Mouse (Mus musculus) kidney, adult 2 months (tissue): ENCODE data around the gene Kcnq1. TPM values are rescaled to one million over a fixed set of nuclear protein-coding genes. Genes with fewer than 3 reads are reported as not detected.
A peak's percentile ranks its signal among the peaks of the same experiment; 100 is the strongest.

Experiments
- DNase-seq: peaks from one replicate; pipeline ENCODE4 v3.0.0; 2021
- H3K27ac ChIP-seq: fragments of 200-500 bp; 2 replicates; pipeline ENCODE4 v1.5.1; 2012; ENCODE audit warnings: low read depth, low read length, control low read depth, inconsistent platforms; ENCODE audit not compliant: insufficient read depth
- H3K27me3 ChIP-seq: fragments of 200-500 bp; replicated peaks from 2 replicates; pipeline ENCODE4 v1.6.1; 2012; ENCODE audit warnings: mild to moderate bottlenecking, moderate library complexity, low read length, inconsistent platforms; ENCODE audit not compliant: control insufficient read depth, insufficient read depth
- H3K36me3 ChIP-seq: fragments of 200-500 bp; 2 replicates; pipeline ENCODE4 v1.6.1; 2012; ENCODE audit warnings: mild to moderate bottlenecking, moderate library complexity, low read length, inconsistent platforms; ENCODE audit not compliant: control insufficient read depth, insufficient read depth
- H3K4me1 ChIP-seq: fragments of 200-500 bp; 2 replicates; pipeline ENCODE4 v1.6.1; 2011; ENCODE audit warnings: low read length; ENCODE audit not compliant: control insufficient read depth, insufficient read depth
- H3K4me3 ChIP-seq: fragments of 200-500 bp; 2 replicates; pipeline ENCODE4 v1.5.1; 2011; ENCODE audit warnings: mild to moderate bottlenecking, low read depth, low read length, control low read depth; ENCODE audit not compliant: insufficient read depth
- CTCF ChIP-seq: fragments of 200-500 bp; conservative IDR thresholded peaks from 2 replicates; pipeline ENCODE4 v1.5.1; 2011; ENCODE audit warnings: low read depth, mild to moderate bottlenecking, control low read depth, low read length, moderate library complexity, mixed read lengths; ENCODE audit not compliant: insufficient read depth, insufficient read length
- POLR2A ChIP-seq: fragments of 200-500 bp; IDR thresholded peaks from one replicate; pipeline ENCODE4 v1.6.1; 2011; ENCODE audit warnings: low read depth, low read length, control low read depth
- WGBS: fragments of 180-500 bp; shearing (Covaris S2); methylation state at CpG from one replicate; pipeline ENCODE4 v1.1.7; 2018; 5-methylcytosine and 5-hydroxymethylcytosine counted together
- polyA plus RNA-seq: library from polyadenylated mRNA; depleted of rRNA; stranded (reverse); fragments of >200 nt; gene quantifications from 2 replicates; pipeline ENCODE4 v1.2.3, GENCODE M21; 2012

Gene Kcnq1
- polyA plus RNA-seq, 1 experiment = 24.0 TPM

DNA sequence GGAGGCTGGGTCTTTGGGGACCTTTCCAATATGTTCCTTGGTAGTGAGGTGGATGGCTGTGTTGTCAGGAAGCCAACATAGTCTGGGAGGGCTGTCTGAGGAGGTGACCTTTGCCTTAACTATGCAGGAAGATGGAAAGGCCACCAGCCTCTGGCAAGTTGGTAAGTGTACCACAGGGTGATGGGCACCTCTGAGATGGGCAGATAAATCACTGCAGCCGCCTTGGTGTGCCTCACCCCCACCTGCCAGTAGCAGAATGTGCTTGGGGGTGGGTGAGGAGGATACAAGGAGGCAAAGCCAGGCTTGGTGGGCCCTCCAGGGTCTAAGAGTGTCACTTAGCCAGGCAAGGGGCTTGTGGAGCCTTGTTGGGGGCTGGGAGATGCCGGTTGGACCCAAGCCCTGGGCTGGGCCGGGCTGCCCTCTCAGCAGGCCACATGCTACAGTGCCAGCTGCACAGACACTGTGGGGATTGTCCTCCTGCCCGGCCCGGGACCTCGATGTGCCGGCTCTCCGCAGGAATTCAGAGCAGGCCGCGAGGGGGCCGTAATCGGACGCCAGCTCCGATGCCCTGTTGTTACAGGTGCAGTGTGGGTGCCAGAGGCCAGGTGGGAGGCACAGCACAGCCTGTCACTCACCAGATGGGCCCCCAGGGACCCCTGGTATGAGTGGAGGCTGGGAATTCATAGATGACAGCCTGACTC, 223.1 kb downstream of the Kcnq1 start:
- no peaks in the 10 kb centered on the region for H3K36me3 ChIP-seq
- H3K27me3 ChIP-seq = no peaks in the 10 kb centered on the region
- TF ChIP-seq POLR2A (no peak), CTCF (no peak)
- H3K4me1 ChIP-seq = no peaks in the 10 kb centered on the region
- DNase-seq = no peak
- H3K27ac ChIP-seq = no peak overlapping the region
- WGBS = 67% methylated on average over 14 of the region's 14 CpGs
- H3K4me3 ChIP-seq = no peak overlapping the region

DNA sequence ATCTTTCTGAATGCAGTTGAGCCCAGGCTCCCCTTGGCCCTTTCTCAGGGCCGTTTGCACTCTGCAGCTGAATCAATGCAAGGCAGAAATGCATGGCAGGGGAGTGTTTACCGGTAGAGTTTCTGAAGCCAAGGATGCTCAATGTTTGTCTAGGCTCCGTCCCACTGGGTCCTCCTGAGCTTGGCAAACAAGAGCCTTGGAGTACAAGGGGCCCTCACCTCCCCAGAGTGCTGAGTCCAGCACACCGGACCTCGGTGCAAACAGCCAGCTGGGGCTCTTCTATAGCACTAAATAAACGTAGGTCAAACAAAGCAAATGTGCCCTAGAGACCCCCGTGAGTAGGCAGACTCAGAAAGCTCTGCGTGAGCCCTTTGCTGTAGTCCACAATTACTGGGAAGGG, 226.9 kb downstream of the Kcnq1 start:
- no peak for DNase-seq
- WGBS = 63% methylated on average over 8 of the region's 8 CpGs
- TF ChIP-seq CTCF = no peak
- no peak for TF ChIP-seq POLR2A
- H3K4me3 ChIP-seq = no peak overlapping the region
- no peaks in the 10 kb centered on the region for H3K36me3 ChIP-seq
- H3K27ac ChIP-seq = no peak overlapping the region
- H3K27me3 ChIP-seq = no peaks in the 10 kb centered on the region
- no peaks in the 10 kb centered on the region for H3K4me1 ChIP-seq

DNA sequence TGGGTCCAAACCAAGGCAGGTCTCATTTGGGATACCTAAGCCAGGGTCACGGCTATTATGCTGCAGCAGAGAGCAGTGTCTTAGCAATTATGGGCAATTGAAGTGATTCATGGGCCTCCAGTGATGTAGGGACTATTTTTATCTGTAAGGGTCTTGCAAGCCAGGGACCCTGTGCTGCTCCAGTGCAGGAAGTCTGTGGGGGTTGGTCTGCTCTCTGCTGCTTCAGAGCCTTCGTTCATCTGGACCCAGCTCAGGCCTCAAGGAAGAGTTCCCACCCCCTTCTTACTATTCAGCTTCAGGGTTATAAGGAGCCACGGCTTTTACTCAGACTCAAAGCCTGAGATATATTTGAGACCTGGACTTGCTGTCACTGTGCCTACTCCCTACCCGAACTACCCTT, 227.4 kb downstream of the Kcnq1 start:
- Histone ChIP-seq H3K27me3 (no peaks in the 10 kb centered on the region), H3K36me3 (no peaks in the 10 kb centered on the region), H3K4me1 (no peaks in the 10 kb centered on the region), H3K27ac (no peak overlapping the region), H3K4me3 (no peak overlapping the region)
- TF ChIP-seq POLR2A (no peak), CTCF (no peak)
- DNase-seq = no peak
- 64% methylated on average over 4 of the region's 4 CpGs for WGBS

GRCm38 (mm10) chr7:143338690-143339089, 232.5 kb downstream of the Kcnq1 start:
- Histone ChIP-seq H3K4me1 (no peaks in the 10 kb centered on the region), H3K4me3 (no peak overlapping the region), H3K27ac (no peak overlapping the region), H3K36me3 (no peaks in the 10 kb centered on the region), H3K27me3 (no peaks in the 10 kb centered on the region)
- no peak for DNase-seq
- 58% methylated on average over 4 of the region's 4 CpGs for WGBS
- TF ChIP-seq CTCF = no peak
- no peak for TF ChIP-seq POLR2A

GRCm38 (mm10) chr7:143340601-143341281, 234.6 kb downstream of the Kcnq1 start:
- peak; percentile 30 for DNase-seq
- Histone ChIP-seq H3K36me3 (no peaks in the 10 kb centered on the region), H3K27ac (no peak overlapping the region), H3K27me3 (no peaks in the 10 kb centered on the region), H3K4me3 (no peak overlapping the region), H3K4me1 (peaks cover 3% of the 10 kb centered on the region; the same call in 1 of the 2 replicates)
- 47% methylated on average over 15 of the region's 15 CpGs for WGBS
- TF ChIP-seq CTCF (no peak), POLR2A (no peak)

- no peak overlapping the region for H3K4me3 ChIP-seq
- no peaks in the 10 kb centered on the region for H3K27me3 ChIP-seq
- DNase-seq = peak; percentile 26
- 66% methylated on average over 3 of the region's 3 CpGs for WGBS
- no peak for TF ChIP-seq CTCF
- TF ChIP-seq POLR2A = no peak
- no peak overlapping the region for H3K27ac ChIP-seq
- H3K36me3 ChIP-seq = no peaks in the 10 kb centered on the region
- H3K4me1 ChIP-seq = peaks cover 3% of the 10 kb centered on the region; the same call in 1 of the 2 replicates
These were observed 235.3 kb downstream of the Kcnq1 start for GRCm38 (mm10) chr7:143341301-143341980.

GRCm38 (mm10) chr7:143343781-143344306, 237.7 kb downstream of the Kcnq1 start:
- Histone ChIP-seq H3K4me3 (no peak overlapping the region), H3K4me1 (peaks cover 3% of the 10 kb centered on the region; the same call in 1 of the 2 replicates), H3K27me3 (no peaks in the 10 kb centered on the region), H3K27ac (no peak overlapping the region), H3K36me3 (no peaks in the 10 kb centered on the region)
- TF ChIP-seq CTCF (no peak), POLR2A (no peak)
- peak; percentile 48 for DNase-seq
- 29% methylated on average over 12 of the region's 12 CpGs for WGBS
